Mouse (Mus musculus) MEL (cell line): Measurements from ENCODE around the gene Hoxa1. TPM values are rescaled to one million over a fixed set of nuclear protein-coding genes. Genes with fewer than 3 reads are reported as not detected.

Source experiments
- DNase-seq: peaks from one replicate; pipeline ENCODE4 v3.0.0; 2011; ENCODE audit warnings: low read depth, low spot score
- H3K27ac ChIP-seq: 2 replicates; pipeline ENCODE4 v1.5.1; 2012; ENCODE audit warnings: low read depth, mild to moderate bottlenecking, control low read depth, low read length, moderate library complexity; ENCODE audit not compliant: control insufficient read depth
- H3K27me3 ChIP-seq, 2 experiments: fragments of 150-350 bp in 1 of 2; sonication (generic) in 1 of 2; 2 replicates each; pipeline ENCODE4 v1.6.1; 2012; ENCODE audit warnings: low read length in 2 of 2, mild to moderate bottlenecking in 2 of 2, improper control_type of control experiment in 1 of 2, moderate library complexity in 1 of 2; ENCODE audit not compliant: insufficient read depth in 2 of 2, control insufficient read depth in 1 of 2
- H3K36me3 ChIP-seq, 2 experiments: 2 replicates each; pipeline ENCODE4 v1.6.1; 2012 to 2014; ENCODE audit warnings: low read length in 2 of 2, improper control_type of control experiment in 1 of 2, inconsistent platforms in 1 of 2, mild to moderate bottlenecking in 1 of 2; ENCODE audit not compliant: insufficient read depth in 2 of 2, control insufficient read depth in 1 of 2
- H3K4me1 ChIP-seq, 2 experiments: fragments of 150-350 bp in 1 of 2; sonication (generic) in 1 of 2; 2 replicates each; pipeline ENCODE4 v1.6.1; 2012; ENCODE audit warnings: low read length in 2 of 2, improper control_type of control experiment in 1 of 2, mild to moderate bottlenecking in 1 of 2; ENCODE audit not compliant: insufficient read depth in 2 of 2, control insufficient read depth in 1 of 2
- H3K4me3 ChIP-seq, 2 experiments: fragments of 150-350 bp in 1 of 2; sonication (generic) in 1 of 2; 2 replicates each; pipeline ENCODE4 v1.5.1; 2012; ENCODE audit warnings: low read depth in 2 of 2, low read length in 2 of 2, mild to moderate bottlenecking in 2 of 2, moderate library complexity in 2 of 2, control low read depth in 1 of 2, improper control_type of control experiment in 1 of 2; ENCODE audit not compliant: control insufficient read depth in 1 of 2, insufficient read depth in 1 of 2
- H3K79me2 ChIP-seq: 2 replicates; pipeline ENCODE4 v1.6.1; 2012; ENCODE audit warnings: mild to moderate bottlenecking, low read length, moderate library complexity; ENCODE audit not compliant: control insufficient read depth, poor library complexity, insufficient read depth
- H3K9ac ChIP-seq: 2 replicates; pipeline ENCODE4 v1.6.1; 2012; ENCODE audit warnings: low read depth, mild to moderate bottlenecking, control low read depth, low read length, moderate library complexity; ENCODE audit not compliant: control insufficient read depth, poor library complexity, severe bottlenecking
- H3K9me3 ChIP-seq: fragments of 150-350 bp; sonication (generic); replicated peaks from 2 replicates; pipeline ENCODE4 v1.6.1; 2012; ENCODE audit warnings: mild to moderate bottlenecking, low read length, improper control_type of control experiment, moderate library complexity; ENCODE audit not compliant: insufficient read depth
- E2F4 ChIP-seq: IDR thresholded peaks from 2 replicates; pipeline ENCODE4 v1.6.1; 2011; ENCODE audit warnings: low read depth, low read length, improper control_type of control experiment, borderline replicate concordance
- EP300 ChIP-seq, 2 experiments: IDR thresholded peaks; 2 replicates each; pipeline ENCODE4 v1.6.1; 2011; ENCODE audit warnings: improper control_type of control experiment in 2 of 2, low read length in 2 of 2, low read depth in 1 of 2, mild to moderate bottlenecking in 1 of 2
- GABPA ChIP-seq: IDR thresholded peaks from 2 replicates; pipeline ENCODE4 v1.6.1; 2012; ENCODE audit warnings: low read depth, mild to moderate bottlenecking, inconsistent platforms, low read length, improper control_type of control experiment, moderate library complexity
- JUND ChIP-seq: IDR thresholded peaks from 2 replicates; pipeline ENCODE4 v1.6.1; 2011; ENCODE audit warnings: low read depth, mild to moderate bottlenecking, improper control_type of control experiment, low read length
- MAFK ChIP-seq: IDR thresholded peaks from 2 replicates; pipeline ENCODE4 v1.6.1; 2011; ENCODE audit warnings: low read depth, mild to moderate bottlenecking, low read length, improper control_type of control experiment, borderline replicate concordance
- MAX ChIP-seq: IDR thresholded peaks from 2 replicates; pipeline ENCODE4 v1.6.1; 2011; ENCODE audit warnings: low read length, improper control_type of control experiment
- MXI1 ChIP-seq: IDR thresholded peaks from 2 replicates; pipeline ENCODE4 v1.6.1; 2011; ENCODE audit warnings: mild to moderate bottlenecking, low read depth, low read length, improper control_type of control experiment
- MYB ChIP-seq: IDR thresholded peaks from 2 replicates; pipeline ENCODE4 v1.6.1; 2011; ENCODE audit warnings: mild to moderate bottlenecking, low read depth, low read length, improper control_type of control experiment
- NELFE ChIP-seq: IDR thresholded peaks from 2 replicates; pipeline ENCODE4 v1.6.1; 2011; ENCODE audit warnings: low read depth, low read length, improper control_type of control experiment
- POLR2A ChIP-seq, 2 experiments: IDR thresholded peaks; 2 replicates each; pipeline ENCODE4 v1.6.1; 2011 to 2012; ENCODE audit warnings: low read length in 2 of 2, mild to moderate bottlenecking in 2 of 2, control low read depth in 1 of 2, improper control_type of control experiment in 1 of 2, low read depth in 1 of 2, moderate library complexity in 1 of 2; ENCODE audit not compliant: control insufficient read depth in 1 of 2, insufficient read depth in 1 of 2, poor library complexity in 1 of 2
- RAD21 ChIP-seq: IDR thresholded peaks from 2 replicates; pipeline ENCODE4 v1.6.1; 2011; ENCODE audit warnings: mild to moderate bottlenecking, low read depth, low read length, improper control_type of control experiment
- TAL1 ChIP-seq: IDR thresholded peaks from 2 replicates; pipeline ENCODE4 v1.6.1; 2012; ENCODE audit warnings: mild to moderate bottlenecking, inconsistent platforms, low read length, moderate library complexity, mixed read lengths
- TBP ChIP-seq: IDR thresholded peaks from 2 replicates; pipeline ENCODE4 v1.8.0; 2011; ENCODE audit warnings: low read depth, low read length, improper control_type of control experiment
- UBTF ChIP-seq: IDR thresholded peaks from 2 replicates; pipeline ENCODE4 v1.6.1; 2012; ENCODE audit warnings: low read depth, mild to moderate bottlenecking, inconsistent platforms, low read length, improper control_type of control experiment, moderate library complexity, borderline replicate concordance; ENCODE audit not compliant: insufficient read depth
- ZC3H11A ChIP-seq: IDR thresholded peaks from 2 replicates; pipeline ENCODE4 v1.6.1; 2012; ENCODE audit warnings: low read depth, mild to moderate bottlenecking, inconsistent platforms, low read length, improper control_type of control experiment
- polyA plus RNA-seq, 2 experiments: library from polyadenylated mRNA; stranded (reverse) in 1 of 2; unstranded in 1 of 2; fragments of >175 nt in 1 of 2; fragments of >200 nt in 1 of 2; gene quantifications; 2 replicates each; pipeline versions ENCODE4 v1.2.1 to v1.2.4; 2012; ENCODE audit warnings: low replicate concordance in 2 of 2, low read depth in 1 of 2; ENCODE audit not compliant: insufficient read length in 2 of 2, insufficient read depth in 1 of 2, missing spikeins in 1 of 2
- total RNA-seq: library from RNA; depleted of rRNA; stranded (reverse); fragments of 300-350 nt; gene quantifications from 2 replicates; pipeline ENCODE4 v1.2.3, GENCODE M21; 2012

Hoxa1 gene
- total and polyA plus RNA-seq, 3 experiments = not detected

- TF ChIP-seq MAFK = no peak
- TF ChIP-seq TAL1 = no peak
- TF ChIP-seq UBTF = no peak
- TF ChIP-seq JUND = no peak
- no peak for TF ChIP-seq MYB
- no peak for TF ChIP-seq RAD21
- Histone ChIP-seq H3K9me3 (no peaks in the 10 kb centered on the region), H3K79me2 (no peaks in the 10 kb centered on the region), H3K4me3 (no peak overlapping the region), H3K27me3 (no peaks in the 10 kb centered on the region), H3K36me3 (no peaks in the 10 kb centered on the region), H3K27ac (no peak overlapping the region), H3K4me1 (no peaks in the 10 kb centered on the region), H3K9ac (no peak overlapping the region)
- DNase-seq = no peak
Measured at GRCm38 (mm10) chr6:52159164-52159761, 1.1 kb upstream of the Hoxa1 start.

- H3K4me3 ChIP-seq = no peak overlapping the region
- no peaks in the 10 kb centered on the region for H3K36me3 ChIP-seq
- H3K27ac ChIP-seq = no peak overlapping the region
- TF ChIP-seq JUND = no peak
- TF ChIP-seq E2F4 = no peak
- no peak for TF ChIP-seq TBP
- TF ChIP-seq MAX = no peak
- no peak for TF ChIP-seq EP300 (IDR thresholded peaks at IDR 0.05; ENCODE audit: low read depth in 1 of 2, low read length in 2 of 2)
- no peak for TF ChIP-seq POLR2A (IDR thresholded peaks at IDR 0.05; ENCODE audit: control insufficient read depth in 1 of 2, insufficient read depth in 1 of 2, low read depth in 1 of 2, low read length in 2 of 2, poor library complexity in 1 of 2)
- no peak for TF ChIP-seq ZC3H11A
- no peak for TF ChIP-seq NELFE
- no peak for TF ChIP-seq MXI1
- TF ChIP-seq GABPA = no peak
- no peak for TF ChIP-seq UBTF
- H3K4me1 ChIP-seq = no peaks in the 10 kb centered on the region
- no peaks in the 10 kb centered on the region for H3K79me2 ChIP-seq
- H3K9me3 ChIP-seq = no peaks in the 10 kb centered on the region
- H3K9ac ChIP-seq = no peak overlapping the region
- no peak for DNase-seq
- peaks cover 0 to 4% of the 10 kb centered on the region in 2 experiments; a peak in 2 of 4 replicates for H3K27me3 ChIP-seq
Measured at GRCm38 (mm10) chr6:52157466-52158275, 446 bp downstream of the Hoxa1 start.
